Mouse (Mus musculus): Measurements from ENCODE around the gene Gabrb3. TPM values are rescaled to one million over a fixed set of nuclear protein-coding genes. Genes with fewer than 3 reads are reported as not detected.
A peak's percentile ranks its signal among the peaks of the same experiment; 100 is the strongest.

The Gabrb3 gene
- total and polyA plus RNA-seq, 2 experiments from 2014 or later = 58.0 to 159 TPM

DNA sequence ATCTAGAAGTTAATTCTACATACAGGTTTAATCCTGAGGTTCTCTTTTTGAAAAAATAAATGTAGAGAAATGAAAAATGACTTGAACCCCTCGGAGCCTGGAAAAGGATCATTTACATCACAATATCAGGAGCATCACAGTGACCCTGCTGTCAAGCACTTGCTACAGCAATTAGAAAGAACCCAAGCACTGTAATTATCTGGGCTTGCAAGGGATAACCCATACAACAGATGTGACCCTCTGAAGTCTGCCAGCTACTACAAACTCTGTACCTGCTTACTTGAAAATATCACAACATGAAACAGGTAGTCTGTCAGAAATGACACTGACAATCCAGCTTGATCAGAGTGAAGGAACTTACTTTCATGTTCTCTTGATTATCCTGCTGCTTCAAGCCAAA, 394.2 kb downstream of the Gabrb3 start:
- H3K36me3 ChIP-seq (ENCODE audit: insufficient read depth, low read length) = peaks cover 12% of the 10 kb centered on the region
- H3K4me2 ChIP-seq (ENCODE audit: low read depth, low read length, poor library complexity, severe bottlenecking) = no peak overlapping the region
- TF ChIP-seq CTCF (IDR thresholded peaks at IDR 0.05) = no peak
- no peaks in the 10 kb centered on the region for H3K27me3 ChIP-seq (ENCODE audit: insufficient read depth, low read length)
- 27% methylated on average over 1 of the region's 1 CpGs for WGBS
- no peak overlapping the region for H3K27ac ChIP-seq (ENCODE audit: low read depth, low read length)
- H3K9ac ChIP-seq (replicated peaks; ENCODE audit: low read length, poor library complexity, severe bottlenecking) = no peak overlapping the region
- H3K4me3 ChIP-seq (ENCODE audit: low read depth, low read length) = no peak overlapping the region
- no peaks in the 10 kb centered on the region for H3K9me3 ChIP-seq (ENCODE audit: low read length)
- DNase-seq (ENCODE audit: low spot score) = no peak
- no peaks in the 10 kb centered on the region for H3K4me1 ChIP-seq (ENCODE audit: insufficient read depth, low read length)
- ATAC-seq (ENCODE audit: low FRiP score) = no peak

- H3K4me2 ChIP-seq (ENCODE audit: low read depth, low read length, poor library complexity, severe bottlenecking) = no peak overlapping the region
- H3K27ac ChIP-seq (ENCODE audit: low read depth, low read length) = no peak overlapping the region
- no peak overlapping the region for H3K4me3 ChIP-seq (ENCODE audit: low read depth, low read length)
- no peaks in the 10 kb centered on the region for H3K4me1 ChIP-seq (ENCODE audit: insufficient read depth, low read length)
- no peaks in the 10 kb centered on the region for H3K9me3 ChIP-seq (ENCODE audit: low read length)
- no peaks in the 10 kb centered on the region for H3K36me3 ChIP-seq (ENCODE audit: insufficient read depth, low read length)
- H3K9ac ChIP-seq (replicated peaks; ENCODE audit: low read length, poor library complexity, severe bottlenecking) = no peak overlapping the region
- H3K27me3 ChIP-seq (ENCODE audit: insufficient read depth, low read length) = no peaks in the 10 kb centered on the region
- no peak for TF ChIP-seq CTCF (IDR thresholded peaks at IDR 0.05)
- WGBS = 37% methylated on average over 1 of the region's 1 CpGs
- DNase-seq (ENCODE audit: low spot score) (no peak), ATAC-seq (ENCODE audit: low FRiP score) (no peak)
Observed at GRCm38 (mm10) chr7:57842383-57842896, 422.9 kb downstream of the Gabrb3 start.

DNA sequence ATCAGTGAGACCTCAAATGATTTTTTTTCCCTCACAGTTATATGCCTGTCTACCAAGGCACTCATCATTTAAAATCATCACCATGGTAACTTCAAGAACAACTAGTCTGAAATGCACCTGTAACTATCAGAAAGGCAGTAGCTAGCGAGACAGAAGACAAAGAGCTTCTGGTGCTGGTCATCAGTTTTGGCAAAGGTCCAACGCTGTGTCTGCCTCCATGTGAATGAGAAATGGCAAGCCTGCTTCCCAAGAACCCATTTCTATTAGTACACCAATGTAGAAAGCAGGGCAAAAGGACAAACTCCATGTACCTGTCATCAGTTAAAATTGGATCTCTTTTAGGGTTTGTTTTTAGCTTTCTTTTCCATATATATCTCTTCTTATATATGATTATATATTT, 448.5 kb downstream of the Gabrb3 start:
- DNase-seq (ENCODE audit: low spot score) = peak; percentile 49
- Histone ChIP-seq H3K27me3 (ENCODE audit: insufficient read depth, low read length) (no peaks in the 10 kb centered on the region), H3K9ac (replicated peaks; ENCODE audit: low read length, poor library complexity, severe bottlenecking) (no peak overlapping the region), H3K4me1 (ENCODE audit: insufficient read depth, low read length) (no peaks in the 10 kb centered on the region), H3K27ac (ENCODE audit: low read depth, low read length) (no peak overlapping the region), H3K36me3 (ENCODE audit: insufficient read depth, low read length) (no peaks in the 10 kb centered on the region), H3K4me2 (ENCODE audit: low read depth, low read length, poor library complexity, severe bottlenecking) (no peak overlapping the region), H3K4me3 (ENCODE audit: low read depth, low read length) (no peak overlapping the region), H3K9me3 (ENCODE audit: low read length) (peaks cover 3% of the 10 kb centered on the region; the same call in 1 of the 2 replicates)
- ATAC-seq (ENCODE audit: low FRiP score) = no peak
- 46% methylated on average over 2 of the region's 2 CpGs for WGBS
- no peak for TF ChIP-seq CTCF (IDR thresholded peaks at IDR 0.05)

Small RNA genes lying within 50 kb of the gene (microRNA-seq; reads per million reads assigned to microRNA genes)
- gene Mir6389 (ENCODE audit: borderline number of aligned reads) = not detected

Other genes starting within 250 kb of the Gabrb3 start
- 11.8 and 25.3 TPM in 2 replicates for gene Gabrg3, start 32.5 kb upstream of the Gabrb3 start, total RNA-seq (2014; rRNA removed)
- 9.5 and 11.5 TPM in 2 replicates for gene Gabrg3, start 32.5 kb upstream of the Gabrb3 start, polyA plus RNA-seq (2015; fragmentation: Nextera tagmentation; extraction: Ambion mirVana)
- 84.4 and 88.7 TPM in 2 replicates for gene Gabra5, start 90.4 kb downstream of the Gabrb3 start, total RNA-seq (2014; rRNA removed)
- gene Gabra5, start 90.4 kb downstream of the Gabrb3 start, polyA plus RNA-seq (2015; fragmentation: Nextera tagmentation; extraction: Ambion mirVana) = 88.1 and 90.8 TPM in 2 replicates

All from midbrain, postnatal 0 days (tissue).